Mouse (Mus musculus): ENCODE data around the gene Psrc1. TPM values are rescaled to one million over a fixed set of nuclear protein-coding genes. Genes with fewer than 3 reads are reported as not detected.

The Psrc1 gene
- total RNA-seq, 2 experiments from 2014 or later, result 2.9 to 4.1 TPM

- DNase-seq, result peak; percentile 76 to 77
- intact Hi-C loops (cut with DNase I), result no loop called here
Measured at GRCm38 (mm10) chr3:108415831-108416223, 32.2 kb downstream of the Psrc1 start.

GRCm38 (mm10) chr3:108423006-108423405 lies 39.4 kb downstream of the Psrc1 start:
- DNase-seq, result no peak

GRCm38 (mm10) chr3:108423844-108424801 lies 40.5 kb downstream of the Psrc1 start:
- DNase-seq, result peak; percentile 24 to 40

More at GRCm38 (mm10) chr3:108423006-108423405, 39.4 kb downstream of the Psrc1 start:
- intact Hi-C loops (cut with DNase I), result no loop called here

GRCm38 (mm10) chr3:108424944-108425623 lies 41.4 kb downstream of the Psrc1 start:
- no peak for DNase-seq
- intact Hi-C loops (cut with DNase I), result no loop called here

More at GRCm38 (mm10) chr3:108423844-108424801, 40.5 kb downstream of the Psrc1 start:
- intact Hi-C loops (cut with DNase I), result no loop called here

GRCm38 (mm10) chr3:108425624-108426018 lies 42.0 kb downstream of the Psrc1 start:
- DNase-seq, result no peak
- intact Hi-C loops (cut with DNase I), result no loop called here

- intact Hi-C loops (cut with DNase I), result no loop called here
- no peak for DNase-seq
Measured at GRCm38 (mm10) chr3:108432542-108433187, 49.0 kb downstream of the Psrc1 start.

GRCm38 (mm10) chr3:108433188-108433880 lies 49.7 kb downstream of the Psrc1 start:
- intact Hi-C loops (cut with DNase I), result no loop called here
- no peak for DNase-seq

- intact Hi-C loops (cut with DNase I), result no loop called here
- DNase-seq, result no peak
Measured at GRCm38 (mm10) chr3:108433881-108434495, 50.3 kb downstream of the Psrc1 start.

GRCm38 (mm10) chr3:108435701-108436379 lies 52.2 kb downstream of the Psrc1 start:
- intact Hi-C loops (cut with DNase I), result no loop called here
- peak in 1 of 2 experiments; percentile 30 for DNase-seq

- intact Hi-C loops (cut with DNase I), result no loop called here
- DNase-seq, result no peak
Measured at GRCm38 (mm10) chr3:108436380-108436714, 52.7 kb downstream of the Psrc1 start.

Other genes starting within 250 kb of the Psrc1 start
- gene Gnai3, start 237.7 kb upstream of the Psrc1 start, total RNA-seq (2021), result 10 to 100 TPM; 35.1 to 37.9 TPM
- gene Gpr61, start 229.0 kb upstream of the Psrc1 start, total RNA-seq (2021), result not detected
- 10 to 100 TPM in 1 of 2 experiments, 1 to 10 TPM in 1; 6.9 to 11.8 TPM for gene Amigo1, start 197.5 kb upstream of the Psrc1 start, total RNA-seq (2021)
- 1 to 10 TPM; 5.7 to 6.2 TPM for gene Cyb561d1, start 182.6 kb upstream of the Psrc1 start, total RNA-seq (2021)
- 1 to 10 TPM; 4.5 TPM for gene Atxn7l2, start 172.9 kb upstream of the Psrc1 start, total RNA-seq (2021)
- gene Sypl2, start 157.2 kb upstream of the Psrc1 start, total RNA-seq (2021), result under 1 TPM; 0.64 to 0.65 TPM
- gene Psma5, start 126.9 kb upstream of the Psrc1 start, total RNA-seq (2021), result 10 to 100 TPM; 78.2 to 80.3 TPM
- 10 to 100 TPM; 24.3 to 26.9 TPM for gene Sort1, start 99.8 kb upstream of the Psrc1 start, total RNA-seq (2021)
- 10 to 100 TPM; 18.1 to 41.9 TPM for gene Mybphl, start 18.9 kb upstream of the Psrc1 start, total RNA-seq (2021)
- 1 to 10 TPM; 7.4 to 7.6 TPM for gene Celsr2, start 31.7 kb downstream of the Psrc1 start, total RNA-seq (2021)
- gene Sars, start 61.4 kb downstream of the Psrc1 start, total RNA-seq (2021), result 10 to 100 TPM; 97.1 to 97.8 TPM
- gene 1700013F07Rik, start 150.3 kb downstream of the Psrc1 start, total RNA-seq (2021), result not detected
- under 1 TPM; 0.17 to 0.60 TPM for gene 5330417C22Rik, start 152.7 kb downstream of the Psrc1 start, total RNA-seq (2021)
- 10 to 100 TPM; 31.3 to 32.7 TPM for gene Tmem167b, start 178.6 kb downstream of the Psrc1 start, total RNA-seq (2021)
- 10 to 100 TPM; 17.2 to 20.7 TPM for gene Taf13, start 187.9 kb downstream of the Psrc1 start, total RNA-seq (2021)
- gene Wdr47, start 207.4 kb downstream of the Psrc1 start, total RNA-seq (2021), result 1 to 10 TPM; 8.4 to 8.7 TPM